Mouse (Mus musculus): ENCODE data around the gene Gm43738. TPM values are rescaled to one million over a fixed set of nuclear protein-coding genes. Genes with fewer than 3 reads are reported as not detected.

Gene Gm43738
- polyA plus RNA-seq, 1 experiment = not detected

DNA sequence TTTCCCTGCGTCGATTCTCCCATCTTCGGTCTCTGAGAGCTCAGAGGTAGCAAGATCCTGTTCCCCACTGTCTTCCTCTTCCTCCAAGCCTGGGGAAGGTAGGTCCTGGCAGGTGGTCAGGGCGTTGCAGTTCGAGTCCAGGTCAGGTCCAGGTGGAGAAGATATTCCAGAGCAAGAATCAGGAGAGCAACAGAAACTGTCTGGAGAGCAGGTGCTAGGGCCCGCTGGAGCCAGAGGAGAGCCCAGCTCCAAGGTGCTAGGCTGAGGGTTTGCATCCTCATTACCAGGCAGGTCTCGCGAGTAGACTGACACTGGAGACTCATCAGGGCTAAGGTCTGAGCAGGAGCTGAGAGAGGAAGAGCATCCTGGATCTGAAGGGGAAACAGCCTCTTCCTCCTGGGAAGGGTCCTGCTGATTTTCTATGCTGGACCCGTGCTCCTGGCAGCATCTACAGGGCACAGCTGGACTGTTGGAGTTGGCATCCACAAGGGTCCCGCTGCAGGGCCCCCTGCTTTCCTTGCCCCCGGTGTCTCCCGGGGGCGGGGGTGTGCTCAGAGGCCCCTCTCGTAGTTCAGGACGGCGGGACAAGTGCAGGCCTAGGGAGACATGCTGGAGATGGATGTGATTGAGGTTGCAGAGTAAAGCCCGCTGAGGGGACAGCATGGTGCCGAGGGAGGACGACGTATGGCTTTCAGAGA is 8.9 kb downstream of the Gm43738 start:
- TF ChIP-seq CTCF (IDR thresholded peaks at IDR 0.05; ENCODE audit: control insufficient read depth, insufficient read depth, insufficient replicate concordance, low read depth, low read length) (no peak), POLR2A (IDR thresholded peaks at IDR 0.05; ENCODE audit: control insufficient read depth, low read depth, low read length) (no peak)
- Histone ChIP-seq H3K4me3 (ENCODE audit: control insufficient read depth, low read depth, low read length) (peak overlapping the region; percentile 85), H3K27me3 (ENCODE audit: control insufficient read depth, insufficient read depth, low read length) (no peaks in the 10 kb centered on the region; the same call in 1 of the 2 replicates), H3K4me1 (ENCODE audit: control insufficient read depth, insufficient read depth, low read length) (peaks cover 35% of the 10 kb centered on the region), H3K36me3 (ENCODE audit: control insufficient read depth, insufficient read depth, low read length) (no peaks in the 10 kb centered on the region), H3K27ac (ENCODE audit: control insufficient read depth, insufficient read depth, low read depth, low read length) (no peak overlapping the region)

DNA sequence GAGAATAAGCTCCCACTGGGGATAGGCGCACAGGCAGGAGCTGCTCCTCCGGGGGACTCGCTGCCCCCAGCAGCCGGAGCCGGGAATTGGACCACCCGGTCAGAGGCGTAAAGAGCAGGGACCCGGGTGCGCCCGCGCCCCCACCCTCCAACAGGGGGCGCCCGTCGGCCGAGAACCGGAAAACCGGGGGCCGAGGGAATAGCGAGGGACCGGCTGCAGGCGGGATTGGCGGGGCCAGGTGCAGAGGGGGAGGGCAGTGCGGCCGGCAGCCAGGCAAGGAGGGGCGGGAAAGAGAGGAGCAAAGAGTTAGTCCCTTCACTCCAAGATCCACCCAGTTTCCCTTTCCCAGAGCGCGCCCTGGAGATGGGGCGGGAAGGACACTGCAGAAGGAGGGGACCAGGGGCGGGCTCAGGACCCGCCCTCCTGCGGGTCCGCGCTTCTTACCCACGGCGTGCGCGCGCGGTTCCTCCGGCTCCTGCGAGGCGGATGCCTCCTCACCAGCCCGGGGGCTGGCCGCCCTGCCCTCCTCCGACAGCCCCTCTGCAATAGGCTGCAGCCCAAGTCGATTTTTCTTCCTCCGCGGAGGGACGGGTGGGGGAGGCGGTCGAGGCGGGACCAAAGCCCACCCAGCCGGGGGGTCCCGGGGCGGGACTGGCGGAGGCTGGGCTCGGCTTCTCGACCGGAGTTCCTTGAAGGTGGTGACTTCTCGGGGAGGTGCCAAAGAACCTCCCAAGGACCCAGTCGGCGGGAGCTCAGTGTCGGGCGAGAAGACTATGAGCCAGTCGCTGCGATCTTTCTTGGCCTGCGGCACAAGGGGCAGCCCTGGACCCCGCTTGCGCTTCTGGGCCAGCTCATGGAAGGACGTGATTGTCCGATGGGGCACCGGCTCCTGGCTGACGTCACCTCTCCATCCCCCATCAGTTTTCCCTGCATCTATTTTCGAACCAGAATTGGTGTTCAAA is 9.9 kb downstream of the Gm43738 start:
- H3K4me3 ChIP-seq (ENCODE audit: control insufficient read depth, low read depth, low read length) = peak overlapping the region; percentile 85
- peaks cover 37% of the 10 kb centered on the region for H3K4me1 ChIP-seq (ENCODE audit: control insufficient read depth, insufficient read depth, low read length)
- no peak overlapping the region for H3K27ac ChIP-seq (ENCODE audit: control insufficient read depth, insufficient read depth, low read depth, low read length)
- no peaks in the 10 kb centered on the region for H3K36me3 ChIP-seq (ENCODE audit: control insufficient read depth, insufficient read depth, low read length)
- 0 out of 2 replicates have a peak, but pooled peaks have one; percentile 24 for TF ChIP-seq CTCF (IDR thresholded peaks at IDR 0.05; ENCODE audit: control insufficient read depth, insufficient read depth, insufficient replicate concordance, low read depth, low read length)
- no peak for TF ChIP-seq POLR2A (IDR thresholded peaks at IDR 0.05; ENCODE audit: control insufficient read depth, low read depth, low read length)
- H3K27me3 ChIP-seq (ENCODE audit: control insufficient read depth, insufficient read depth, low read length) = no peaks in the 10 kb centered on the region; the same call in 1 of the 2 replicates

DNA sequence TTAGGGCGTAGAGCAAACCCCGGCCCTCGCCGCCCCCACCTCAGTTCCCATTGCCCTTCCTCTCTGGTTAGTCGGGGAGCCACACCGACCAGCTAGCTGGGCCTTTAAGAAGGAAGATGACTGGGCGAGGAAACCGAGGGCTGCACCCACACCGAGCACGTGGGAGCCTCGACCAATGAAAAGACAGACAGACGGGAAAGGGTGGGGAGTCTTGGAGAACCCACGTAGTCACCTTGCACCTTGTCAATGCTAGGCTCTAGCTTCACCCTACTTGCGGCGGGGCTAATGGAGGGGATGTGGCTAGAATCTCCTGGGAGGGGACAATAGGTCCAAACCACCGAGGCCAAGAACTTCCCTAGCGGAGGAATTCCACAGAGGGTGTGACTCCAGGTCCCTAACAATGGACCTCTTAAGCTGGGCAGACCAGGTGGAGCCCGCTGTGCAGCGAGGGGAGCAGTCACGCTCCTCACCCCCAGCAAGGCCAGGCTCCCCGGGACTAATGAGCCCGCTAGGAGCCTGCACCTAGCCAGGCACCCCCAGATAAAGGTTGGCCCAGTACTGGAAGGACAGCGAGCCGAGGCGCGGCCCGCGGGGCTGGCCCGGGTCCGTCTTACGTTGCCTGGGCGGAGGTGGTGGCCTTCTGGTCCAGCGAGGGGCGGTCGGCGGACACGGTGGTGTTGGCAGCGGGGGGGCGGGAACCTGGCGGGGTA is 10.9 kb downstream of the Gm43738 start:
- H3K27me3 ChIP-seq (ENCODE audit: control insufficient read depth, insufficient read depth, low read length) = no peaks in the 10 kb centered on the region; the same call in 1 of the 2 replicates
- no peaks in the 10 kb centered on the region for H3K36me3 ChIP-seq (ENCODE audit: control insufficient read depth, insufficient read depth, low read length)
- peaks cover 37% of the 10 kb centered on the region for H3K4me1 ChIP-seq (ENCODE audit: control insufficient read depth, insufficient read depth, low read length)
- H3K4me3 ChIP-seq (ENCODE audit: control insufficient read depth, low read depth, low read length) = peak overlapping the region; percentile 85
- no peak overlapping the region for H3K27ac ChIP-seq (ENCODE audit: control insufficient read depth, insufficient read depth, low read depth, low read length)
- TF ChIP-seq POLR2A (IDR thresholded peaks at IDR 0.05; ENCODE audit: control insufficient read depth, low read depth, low read length) (peak; percentile 39; the same call in 1 of the 2 replicates), CTCF (IDR thresholded peaks at IDR 0.05; ENCODE audit: control insufficient read depth, insufficient read depth, insufficient replicate concordance, low read depth, low read length) (peak; percentile 7; the same call in 1 of the 2 replicates)

DNA sequence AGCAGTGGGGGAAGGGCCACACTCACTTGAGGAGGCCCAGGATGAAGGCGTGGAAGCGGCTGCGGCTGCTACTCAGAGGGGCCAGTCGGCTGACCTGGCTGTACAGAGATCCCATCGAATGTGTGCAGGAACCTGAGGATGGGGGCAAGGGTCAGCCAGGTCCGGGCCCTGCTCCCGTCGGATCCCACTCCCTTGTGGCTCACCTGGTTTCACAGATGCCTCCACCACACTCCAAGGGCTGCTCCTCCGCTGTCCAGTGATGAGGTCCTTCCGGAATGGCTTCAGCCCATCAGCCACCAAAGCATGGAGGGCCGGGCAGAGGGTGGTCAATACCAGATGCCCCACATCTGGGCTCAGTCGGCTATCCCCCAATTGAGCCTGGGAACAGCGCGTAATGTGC is 11.9 kb downstream of the Gm43738 start:
- Histone ChIP-seq H3K4me3 (ENCODE audit: control insufficient read depth, low read depth, low read length) (peak overlapping the region; percentile 85), H3K4me1 (ENCODE audit: control insufficient read depth, insufficient read depth, low read length) (peaks cover 37% of the 10 kb centered on the region), H3K36me3 (ENCODE audit: control insufficient read depth, insufficient read depth, low read length) (no peaks in the 10 kb centered on the region), H3K27me3 (ENCODE audit: control insufficient read depth, insufficient read depth, low read length) (no peaks in the 10 kb centered on the region; the same call in 1 of the 2 replicates), H3K27ac (ENCODE audit: control insufficient read depth, insufficient read depth, low read depth, low read length) (no peak overlapping the region)
- TF ChIP-seq CTCF (IDR thresholded peaks at IDR 0.05; ENCODE audit: control insufficient read depth, insufficient read depth, insufficient replicate concordance, low read depth, low read length) (no peak), POLR2A (IDR thresholded peaks at IDR 0.05; ENCODE audit: control insufficient read depth, low read depth, low read length) (no peak)

DNA sequence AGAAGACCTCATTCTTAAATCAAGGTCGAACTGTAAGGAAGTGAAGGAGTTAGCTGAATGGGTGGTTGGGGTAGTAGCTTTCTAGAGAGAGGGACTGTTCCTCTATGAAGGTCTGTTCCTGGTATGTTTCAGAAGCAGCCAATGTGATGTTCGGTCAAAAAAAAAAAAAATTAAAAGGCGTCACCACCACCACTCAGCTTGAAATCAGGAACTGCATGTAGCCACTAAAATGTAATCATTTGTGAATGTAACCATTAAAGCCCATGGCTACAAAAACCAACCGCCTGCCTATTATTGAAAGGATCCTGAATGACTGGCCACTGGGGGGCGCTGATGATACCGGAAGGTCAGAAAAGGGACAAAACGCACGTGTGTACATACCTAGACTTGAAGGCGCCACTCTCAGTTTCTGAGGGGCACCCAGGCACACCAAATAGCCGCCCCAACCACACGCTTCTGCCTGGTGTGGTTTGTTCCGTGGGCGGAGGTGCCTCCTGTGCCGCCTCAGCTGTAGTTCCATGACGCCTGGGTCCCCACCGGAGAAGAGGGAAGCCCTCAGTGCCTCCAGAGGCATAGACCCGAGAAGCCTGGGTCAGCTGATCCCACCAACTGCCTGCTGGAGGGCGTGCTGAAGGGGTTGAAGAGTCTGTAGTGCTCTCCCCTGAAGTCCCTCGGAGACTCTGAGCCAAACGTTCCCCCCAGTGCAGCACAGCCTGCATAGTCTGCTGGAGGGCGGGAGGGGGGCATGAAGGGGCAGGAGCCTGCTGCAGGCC is 13.4 kb downstream of the Gm43738 start:
- Histone ChIP-seq H3K36me3 (ENCODE audit: control insufficient read depth, insufficient read depth, low read length) (no peaks in the 10 kb centered on the region), H3K4me3 (ENCODE audit: control insufficient read depth, low read depth, low read length) (peak overlapping the region; percentile 70), H3K27me3 (ENCODE audit: control insufficient read depth, insufficient read depth, low read length) (no peaks in the 10 kb centered on the region; the same call in 1 of the 2 replicates), H3K27ac (ENCODE audit: control insufficient read depth, insufficient read depth, low read depth, low read length) (no peak overlapping the region), H3K4me1 (ENCODE audit: control insufficient read depth, insufficient read depth, low read length) (peaks cover 31% of the 10 kb centered on the region)
- no peak for TF ChIP-seq POLR2A (IDR thresholded peaks at IDR 0.05; ENCODE audit: control insufficient read depth, low read depth, low read length)
- TF ChIP-seq CTCF (IDR thresholded peaks at IDR 0.05; ENCODE audit: control insufficient read depth, insufficient read depth, insufficient replicate concordance, low read depth, low read length) = peak; percentile 64; the same call in 1 of the 2 replicates

DNA sequence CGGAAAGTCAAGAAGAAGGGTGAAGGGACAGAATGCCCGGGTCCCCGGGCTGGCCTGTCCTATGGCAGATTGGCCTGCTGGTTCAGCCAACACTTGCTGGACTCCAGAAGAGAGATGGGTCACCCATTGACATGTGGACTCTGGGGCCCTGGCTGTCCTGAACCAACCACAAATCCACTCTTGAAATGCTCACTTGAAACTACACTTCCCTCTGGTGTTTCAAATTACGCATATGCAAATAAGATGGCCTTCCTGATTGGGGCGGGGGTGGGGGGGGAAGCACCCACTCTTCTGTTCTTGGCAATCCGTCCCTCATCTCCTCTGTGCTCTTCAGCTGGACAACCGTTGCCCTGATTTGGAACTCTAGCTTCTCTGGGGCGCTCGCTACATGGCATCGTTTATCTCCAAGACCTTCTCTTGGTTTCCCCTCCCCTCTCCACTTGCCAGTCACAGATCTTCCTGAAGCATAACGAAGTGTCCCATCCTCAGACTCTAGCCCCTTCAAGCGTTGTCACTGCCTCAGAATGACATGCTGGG is 16.2 kb downstream of the Gm43738 start:
- TF ChIP-seq CTCF (IDR thresholded peaks at IDR 0.05; ENCODE audit: control insufficient read depth, insufficient read depth, insufficient replicate concordance, low read depth, low read length) (no peak), POLR2A (IDR thresholded peaks at IDR 0.05; ENCODE audit: control insufficient read depth, low read depth, low read length) (no peak)
- Histone ChIP-seq H3K36me3 (ENCODE audit: control insufficient read depth, insufficient read depth, low read length) (no peaks in the 10 kb centered on the region), H3K4me1 (ENCODE audit: control insufficient read depth, insufficient read depth, low read length) (peaks cover 12% of the 10 kb centered on the region)

More for the DNA sequence above, 16.2 kb downstream of the Gm43738 start:
- Histone ChIP-seq H3K27ac (ENCODE audit: control insufficient read depth, insufficient read depth, low read depth, low read length) (no peak overlapping the region), H3K4me3 (ENCODE audit: control insufficient read depth, low read depth, low read length) (no peak overlapping the region), H3K27me3 (ENCODE audit: control insufficient read depth, insufficient read depth, low read length) (no peaks in the 10 kb centered on the region; the same call in 1 of the 2 replicates)
